Mouse (Mus musculus): ENCODE data around the gene 2210016L21Rik.

DNA sequence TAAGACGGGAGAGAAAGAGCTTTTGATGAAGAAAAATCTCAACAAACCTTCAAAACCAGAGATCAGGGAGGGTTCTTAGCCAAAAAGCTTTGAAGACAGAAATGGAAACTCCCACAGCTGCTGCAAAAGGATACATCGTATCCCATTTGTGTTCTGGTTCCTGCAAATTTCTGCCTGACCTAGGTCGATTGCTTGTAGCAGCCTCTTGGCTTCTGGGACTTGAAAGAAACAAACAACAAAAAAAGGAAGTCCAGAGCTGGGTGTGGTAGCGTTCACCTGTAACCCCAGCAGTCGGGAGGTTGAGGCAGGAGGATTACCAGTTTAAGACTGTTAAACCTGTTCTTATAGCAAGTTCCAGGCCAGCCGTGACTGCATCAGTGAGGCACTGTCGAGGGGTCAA, 43.1 kb upstream of the 2210016L21Rik start:
- TF ChIP-seq POLR2A (IDR thresholded peaks at IDR 0.05; ENCODE audit: insufficient read length, low read depth) (no peak), SRF (IDR thresholded peaks at IDR 0.05; ENCODE audit: control insufficient read depth, insufficient read length, low read depth) (no peak), MYOG (IDR thresholded peaks at IDR 0.05; ENCODE audit: control insufficient read depth in 1 of 3, insufficient read depth in 1 of 3, insufficient read length in 2 of 3, low read depth in 2 of 3) (no peak), MAX (IDR thresholded peaks at IDR 0.05; ENCODE audit: low read depth) (no peak), CEBPB (IDR thresholded peaks at IDR 0.05; ENCODE audit: insufficient read depth, poor library complexity, severe bottlenecking) (no peak), USF1 (IDR thresholded peaks at IDR 0.05; ENCODE audit: low read depth) (no peak)

All from myocyte (in vitro differentiated cells).